Mouse (Mus musculus): ENCODE results near the gene Zfp746.

DNA sequence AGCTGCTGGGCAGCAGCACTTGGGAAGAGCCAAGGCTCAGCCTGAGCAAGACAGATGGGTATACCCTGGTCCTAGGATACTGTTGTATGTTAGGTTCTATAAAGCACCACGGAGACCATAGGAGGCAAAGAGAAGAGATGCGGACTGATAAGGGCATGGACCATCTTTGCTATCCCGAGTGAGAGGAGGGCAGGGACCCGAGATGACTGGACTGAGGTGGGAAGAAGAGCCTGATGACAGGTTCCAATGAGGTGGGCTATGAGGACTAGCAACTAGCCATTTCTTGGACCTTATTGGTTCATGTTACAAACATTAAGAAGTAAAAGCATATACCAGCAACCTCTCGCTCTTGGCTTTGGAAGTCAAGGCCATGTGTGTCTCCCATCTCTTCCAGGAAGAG, 5.4 kb downstream of the Zfp746 start:
- no peak for TF ChIP-seq CTCF (IDR thresholded peaks at IDR 0.05; ENCODE audit: insufficient read depth, low read length)
- no peak for TF ChIP-seq POLR2A (IDR thresholded peaks at IDR 0.05; ENCODE audit: borderline replicate concordance, extremely low read depth, low read depth, low read length)

All from lung, adult 2 months (tissue).